Comparison of ENCODE assay signal across 1 mouse cellular context in the genomic region with DNA sequence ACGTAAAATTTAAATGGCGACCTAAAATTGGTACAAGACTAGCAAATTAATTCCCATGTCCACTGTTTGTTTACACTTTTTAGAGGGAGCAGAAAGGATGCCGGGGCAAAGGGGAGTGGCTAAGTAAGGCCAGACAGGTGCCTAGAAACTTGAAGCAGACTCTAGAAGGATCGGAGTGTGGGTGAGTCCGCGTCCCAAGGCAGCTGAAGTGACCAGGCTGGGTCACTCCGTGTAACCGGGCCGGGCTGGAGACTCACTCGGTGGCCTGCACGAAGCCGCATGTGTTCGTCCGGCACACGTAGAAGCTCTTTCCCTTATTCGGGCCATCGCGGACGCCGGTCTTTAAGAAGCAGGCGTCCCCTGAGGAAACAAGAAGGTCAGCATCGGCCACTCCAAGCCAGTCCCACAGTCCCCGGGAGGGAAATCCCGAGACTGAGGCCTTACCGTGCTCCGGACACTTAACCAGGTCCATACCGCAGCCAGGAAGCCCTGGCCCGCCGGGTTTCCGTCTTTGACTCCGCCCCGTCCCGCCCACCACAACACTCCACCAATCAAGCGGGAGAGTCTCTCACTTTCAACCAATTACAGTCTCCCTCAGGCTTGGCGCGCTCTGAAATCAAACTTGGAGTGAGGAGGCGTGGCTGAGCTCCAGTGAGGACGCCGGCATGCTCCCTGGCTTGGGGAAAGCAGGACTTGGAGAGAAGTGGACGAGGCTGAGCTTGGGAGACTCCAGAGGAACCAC.
TF ChIP-seq lines count a peak whose summit lies in the region.

TSS of gene Ttf2 (minus strand) at position 488 of the 742 bp plus-strand sequence.

TF ChIP-seq in MEL, 35 proteins besides CTCF, POLR2A, EP300 and RAD21 (continued from another document):
- TF ChIP-seq ZC3H11A (IDR thresholded peaks at IDR 0.05; ENCODE audit: low read depth, low read length): no peak
- TF ChIP-seq E2F4 (IDR thresholded peaks at IDR 0.05; ENCODE audit: borderline replicate concordance, low read depth, low read length): peak; percentile 95
- no peak for TF ChIP-seq TCF12 (IDR thresholded peaks at IDR 0.05; ENCODE audit: low read depth, low read length)
- TF ChIP-seq GABPA (IDR thresholded peaks at IDR 0.05; ENCODE audit: low read depth, low read length): no peak
- TF ChIP-seq KAT2A (conservative IDR thresholded peaks at IDR 0.05; ENCODE audit: low read depth, low read length): no peak
- TF ChIP-seq MYC (IDR thresholded peaks at IDR 0.05; ENCODE audit: low read depth, low read length): peak; percentile 67
- peak; percentile 83 for TF ChIP-seq ELF1 (IDR thresholded peaks at IDR 0.05; ENCODE audit: low read depth, low read length)
- TF ChIP-seq USF1 (IDR thresholded peaks at IDR 0.05; ENCODE audit: low read depth, low read length): no peak
- TF ChIP-seq MXI1 (IDR thresholded peaks at IDR 0.05; ENCODE audit: low read depth, low read length): peak; percentile 80
- no peak for TF ChIP-seq MEF2A (IDR thresholded peaks at IDR 0.05; ENCODE audit: extremely low read depth, insufficient replicate concordance, low read depth, low read length, poor library complexity, severe bottlenecking)
- TF ChIP-seq POLR2AphosphoS2 (IDR thresholded peaks at IDR 0.05; ENCODE audit: low read length): peak; percentile 66; the same call in 1 of the 2 replicates
- no peak for TF ChIP-seq SMC3 (IDR thresholded peaks at IDR 0.05; ENCODE audit: low read depth, low read length)
